Mouse (Mus musculus) kidney, embryonic 16.5 days (tissue): Measurements from ENCODE around the gene Grem2. TPM values are rescaled to one million over a fixed set of nuclear protein-coding genes. Genes with fewer than 3 reads are reported as not detected.

ENCODE experiments used
- ATAC-seq: fragments of 200-750 bp; cut with Nextera tagmentation; 2 replicates; pipeline ENCODE4 v1.8.0; 2017; ENCODE audit warnings: moderate TSS enrichment; ENCODE audit not compliant: low FRiP score, low TSS enrichment
- H3K27ac ChIP-seq: fragments of 300-500 bp; sonication (generic); 2 replicates; pipeline ENCODE4 v1.5.1; 2014; ENCODE audit warnings: low read length
- H3K27me3 ChIP-seq: fragments of 300-500 bp; sonication (generic); 2 replicates; pipeline ENCODE4 v1.6.1; 2014; ENCODE audit warnings: low read length, control low read depth, mixed read lengths; ENCODE audit not compliant: insufficient read depth
- H3K36me3 ChIP-seq: fragments of 300-500 bp; sonication (generic); 2 replicates; pipeline ENCODE4 v1.6.1; 2014; ENCODE audit warnings: low read length, control low read depth, mixed read lengths; ENCODE audit not compliant: insufficient read depth
- H3K4me1 ChIP-seq: fragments of 300-500 bp; sonication (generic); 2 replicates; pipeline ENCODE4 v1.6.1; 2014; ENCODE audit warnings: low read length, control low read depth, mixed read lengths; ENCODE audit not compliant: insufficient read depth
- H3K4me2 ChIP-seq: fragments of 300-500 bp; sonication (generic); replicated peaks from 2 replicates; pipeline ENCODE4 v1.6.1; 2014; ENCODE audit warnings: low read depth, low read length
- H3K4me3 ChIP-seq: fragments of 300-500 bp; sonication (generic); 2 replicates; pipeline ENCODE4 v1.5.1; 2014; ENCODE audit warnings: mild to moderate bottlenecking, low read length
- H3K9ac ChIP-seq: fragments of 300-500 bp; sonication (generic); replicated peaks from 2 replicates; pipeline ENCODE4 v1.6.1; 2014; ENCODE audit warnings: low read length
- H3K9me3 ChIP-seq: fragments of 300-500 bp; sonication (generic); 2 replicates; pipeline ENCODE4 v1.6.1; 2016; ENCODE audit warnings: low read length, control low read depth
- WGBS: fragments of 180-500 bp; shearing (Covaris S2); extraction: QIAGEN DNeasy Blood & Tissue Kit; methylation state at CpG from one replicate; pipeline ENCODE4 v1.1.7; 2014; 5-methylcytosine and 5-hydroxymethylcytosine counted together
- polyA plus RNA-seq: library from polyadenylated mRNA; unstranded; fragments of >200 nt; fragmentation: Nextera tagmentation; extraction: Ambion mirVana; gene quantifications from 2 replicates; pipeline ENCODE4 v1.2.1, GENCODE M21; 2015

The Grem2 gene
- 0.18 and 0.27 TPM in 2 replicates for polyA plus RNA-seq

- Histone ChIP-seq H3K9ac (no peak within 1 kb of the TSS), H3K4me2 (peak within 1 kb of the TSS; percentile 55), H3K27me3 (0 out of 2 replicates have a peak, but pooled peaks cover 2% of the 10 kb centered on the region), H3K4me1 (peaks cover 3% of the 10 kb centered on the region; the same call in 1 of the 2 replicates), H3K4me3 (peak within 1 kb of the TSS; percentile 38), H3K36me3 (no peaks in the 10 kb centered on the region), H3K9me3 (no peaks in the 10 kb centered on the region), H3K27ac (no peak within 1 kb of the TSS)
- WGBS: 5% methylated on average over 30 of the region's 30 CpGs
- ATAC-seq: peak; percentile 99
Observed at GRCm38 (mm10) chr1:174921298-174921955, at the start of gene Grem2. Gene Grem2, minus strand, starts transcription at chr1:174921819.

GRCm38 (mm10) chr1:174959837-174960236, 38.2 kb upstream of the Grem2 start:
- WGBS: 93% methylated on average over 3 of the region's 3 CpGs
- Histone ChIP-seq H3K4me1 (no peaks in the 10 kb centered on the region), H3K27me3 (no peaks in the 10 kb centered on the region), H3K9me3 (no peaks in the 10 kb centered on the region), H3K9ac (no peak overlapping the region), H3K27ac (no peak overlapping the region), H3K4me2 (no peak overlapping the region), H3K36me3 (no peaks in the 10 kb centered on the region), H3K4me3 (no peak overlapping the region)
- no peak for ATAC-seq

- H3K27ac ChIP-seq: no peak overlapping the region
- no peak overlapping the region for H3K4me3 ChIP-seq
- no peaks in the 10 kb centered on the region for H3K9me3 ChIP-seq
- no peak overlapping the region for H3K4me2 ChIP-seq
- no peak for ATAC-seq
- no peaks in the 10 kb centered on the region for H3K4me1 ChIP-seq
- H3K9ac ChIP-seq: no peak overlapping the region
- WGBS: 52% methylated on average over 3 of the region's 3 CpGs
- no peaks in the 10 kb centered on the region for H3K27me3 ChIP-seq
- H3K36me3 ChIP-seq: no peaks in the 10 kb centered on the region
Observed at GRCm38 (mm10) chr1:174931003-174931619, 9.5 kb upstream of the Grem2 start.

GRCm38 (mm10) chr1:174929459-174930181, 8.0 kb upstream of the Grem2 start:
- ATAC-seq: no peak
- Histone ChIP-seq H3K4me1 (no peaks in the 10 kb centered on the region), H3K27me3 (no peaks in the 10 kb centered on the region), H3K4me3 (no peak overlapping the region), H3K27ac (no peak overlapping the region), H3K36me3 (no peaks in the 10 kb centered on the region), H3K4me2 (no peak overlapping the region), H3K9ac (no peak overlapping the region), H3K9me3 (no peaks in the 10 kb centered on the region)
- 86% methylated on average over 7 of the region's 7 CpGs for WGBS

GRCm38 (mm10) chr1:174918949-174919348, 2.7 kb downstream of the Grem2 start:
- Histone ChIP-seq H3K4me2 (no peak overlapping the region), H3K9me3 (no peaks in the 10 kb centered on the region)

GRCm38 (mm10) chr1:174918236-174918870, 3.3 kb downstream of the Grem2 start:
- Histone ChIP-seq H3K27ac (no peak overlapping the region), H3K9ac (no peak overlapping the region), H3K27me3 (0 out of 2 replicates have a peak, but pooled peaks cover 2% of the 10 kb centered on the region), H3K9me3 (no peaks in the 10 kb centered on the region), H3K4me2 (no peak overlapping the region), H3K4me1 (peaks cover 3% of the 10 kb centered on the region; the same call in 1 of the 2 replicates), H3K4me3 (no peak overlapping the region), H3K36me3 (no peaks in the 10 kb centered on the region)
- no peak for ATAC-seq
- 76% methylated on average over 5 of the region's 5 CpGs for WGBS

More at GRCm38 (mm10) chr1:174918949-174919348, 2.7 kb downstream of the Grem2 start:
- no peak for ATAC-seq
- Histone ChIP-seq H3K36me3 (no peaks in the 10 kb centered on the region), H3K9ac (no peak overlapping the region), H3K4me1 (peaks cover 3% of the 10 kb centered on the region; the same call in 1 of the 2 replicates), H3K27me3 (0 out of 2 replicates have a peak, but pooled peaks cover 2% of the 10 kb centered on the region), H3K4me3 (no peak overlapping the region), H3K27ac (no peak overlapping the region)
- 92% methylated on average over 4 of the region's 4 CpGs for whole genome bisulfite sequencing

- WGBS: 92% methylated on average over 3 of the region's 3 CpGs
- Histone ChIP-seq H3K27ac (no peak overlapping the region), H3K27me3 (no peaks in the 10 kb centered on the region), H3K4me1 (no peaks in the 10 kb centered on the region), H3K9ac (no peak overlapping the region), H3K4me2 (no peak overlapping the region), H3K9me3 (no peaks in the 10 kb centered on the region), H3K4me3 (no peak overlapping the region), H3K36me3 (no peaks in the 10 kb centered on the region)
- no peak for ATAC-seq
Observed at GRCm38 (mm10) chr1:174909834-174910233, 11.8 kb downstream of the Grem2 start.

GRCm38 (mm10) chr1:174908232-174908631, 13.4 kb downstream of the Grem2 start:
- Histone ChIP-seq H3K4me3 (no peak overlapping the region), H3K9me3 (no peaks in the 10 kb centered on the region), H3K4me2 (no peak overlapping the region), H3K27me3 (no peaks in the 10 kb centered on the region), H3K27ac (no peak overlapping the region), H3K36me3 (no peaks in the 10 kb centered on the region), H3K9ac (no peak overlapping the region), H3K4me1 (no peaks in the 10 kb centered on the region)
- no peak for ATAC-seq
- WGBS: 87% methylated on average over 5 of the region's 5 CpGs

GRCm38 (mm10) chr1:174907637-174908036, 14.0 kb downstream of the Grem2 start:
- ATAC-seq: no peak
- H3K4me2 ChIP-seq: no peak overlapping the region
- H3K36me3 ChIP-seq: no peaks in the 10 kb centered on the region
- H3K27me3 ChIP-seq: no peaks in the 10 kb centered on the region
- H3K4me1 ChIP-seq: no peaks in the 10 kb centered on the region
- 64% methylated on average over 5 of the region's 5 CpGs for WGBS
- H3K4me3 ChIP-seq: no peak overlapping the region
- H3K27ac ChIP-seq: no peak overlapping the region
- no peaks in the 10 kb centered on the region for H3K9me3 ChIP-seq
- H3K9ac ChIP-seq: no peak overlapping the region
